14 mouse cellular contexts compared by ENCODE assay signal in the genomic region with DNA sequence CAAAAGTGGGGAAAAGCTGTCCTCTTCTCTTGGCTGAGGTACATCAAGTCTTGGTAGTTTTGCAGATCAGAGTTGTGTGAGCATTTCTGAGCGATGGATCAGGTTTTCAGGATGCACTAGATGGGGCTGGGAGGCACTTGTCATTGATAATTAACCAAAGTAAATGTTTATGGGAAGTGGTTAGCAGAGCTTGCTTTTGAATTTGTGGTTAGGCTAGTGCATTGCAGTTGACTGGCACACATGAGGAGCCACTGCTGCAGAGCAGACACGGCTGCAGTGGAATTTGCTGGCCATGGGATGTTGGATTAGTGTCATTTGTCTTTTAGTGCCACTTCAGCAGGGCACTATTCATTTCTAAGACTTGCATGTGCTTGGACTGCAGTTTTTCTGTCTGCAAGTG. TPM values are rescaled to one million over a fixed set of nuclear protein-coding genes. Genes with fewer than 3 reads are reported as not detected.
DNase-seq lines count a peak whose midpoint lies in the region; ATAC-seq and TF ChIP-seq lines count a peak whose summit lies in the region.
"Had no signal": no experiment of that assay in that cellular context is flagged by ENCODE, and none has a peak within 500 bp of the region (broad histone marks: within the 10 kb centered on the region; RNA-seq: fewer than 3 reads in every experiment).

No protein-coding gene starts in this region.

- 0 out of 2 replicates have a peak overlapping the region, but pooled peaks have one; percentile 89 for H3K4me3 ChIP-seq in hindbrain, embryonic 10.5 days
- H3K4me3 ChIP-seq in hindbrain, embryonic 11.5 days (ENCODE audit: low read depth, low read length) = no peak overlapping the region
- H3K4me3 ChIP-seq in thymus, adult 2 months (ENCODE audit: control insufficient read depth, insufficient read depth, low read length) = no peak overlapping the region
- no peak overlapping the region for H3K4me3 ChIP-seq in kidney, postnatal 0 days (replicated peaks; ENCODE audit: low read depth, low read length)
- H3K4me3 ChIP-seq: limb, embryonic 12.5 days; myocyte had no signal

- 78% methylated on average over 2 of the region's 2 CpGs for WGBS in hindbrain, embryonic 10.5 days
- 65% methylated on average over 2 of the region's 2 CpGs for WGBS in hindbrain, embryonic 11.5 days
- WGBS in thymus, adult 2 months = 9% methylated on average over 2 of the region's 2 CpGs
- 25% methylated on average over 2 of the region's 2 CpGs for WGBS in kidney, postnatal 0 days

- H3K9me3 ChIP-seq in hindbrain, embryonic 10.5 days = no peaks in the 10 kb centered on the region
- no peaks in the 10 kb centered on the region for H3K9me3 ChIP-seq in hindbrain, embryonic 11.5 days (ENCODE audit: control insufficient read depth, low read length)
- no peaks in the 10 kb centered on the region for H3K9me3 ChIP-seq in kidney, postnatal 0 days (replicated peaks; ENCODE audit: low read length)
- H3K9me3 ChIP-seq: limb, embryonic 12.5 days had no signal

- H3K9ac ChIP-seq in hindbrain, embryonic 11.5 days (ENCODE audit: low read depth, low read length) = no peak overlapping the region
- no peak overlapping the region for H3K9ac ChIP-seq in kidney, postnatal 0 days (ENCODE audit: low read depth, low read length)
- H3K9ac ChIP-seq: limb, embryonic 12.5 days had no signal

- ATAC-seq in hindbrain, embryonic 11.5 days (ENCODE audit: low FRiP score) = no peak
- ATAC-seq in kidney, postnatal 0 days (replicated peaks; ENCODE audit: low FRiP score, low read depth) = no peak

- TF ChIP-seq CTCF in thymus, adult 2 months (IDR thresholded peaks at IDR 0.05; ENCODE audit: borderline replicate concordance, control insufficient read depth, extremely low read depth, insufficient read depth, low read length, poor library complexity) = no peak
- no peak for TF ChIP-seq CTCF in kidney, postnatal 0 days (IDR thresholded peaks at IDR 0.05; ENCODE audit: low read depth)

- TF ChIP-seq POLR2A in thymus, adult 2 months (IDR thresholded peaks at IDR 0.05; ENCODE audit: control insufficient read depth, extremely low read depth, insufficient read depth, low read length, poor library complexity) = no peak

- H3K27me3 ChIP-seq in hindbrain, embryonic 10.5 days (ENCODE audit: insufficient read depth, poor library complexity, severe bottlenecking) = peaks cover 5% of the 10 kb centered on the region
- H3K27me3 ChIP-seq in hindbrain, embryonic 11.5 days (ENCODE audit: control insufficient read depth, insufficient read depth, low read length) = no peaks in the 10 kb centered on the region
- H3K27me3 ChIP-seq in thymus, adult 2 months (ENCODE audit: control insufficient read depth, insufficient read depth, low read length) = no peaks in the 10 kb centered on the region
- H3K27me3 ChIP-seq in kidney, postnatal 0 days (ENCODE audit: insufficient read depth, low read length) = no peaks in the 10 kb centered on the region

- no peak overlapping the region for H3K27ac ChIP-seq in hindbrain, embryonic 10.5 days
- no peak overlapping the region for H3K27ac ChIP-seq in hindbrain, embryonic 11.5 days (ENCODE audit: low read depth, low read length)
- 0 out of 2 replicates have a peak overlapping the region, but pooled peaks have one; percentile 7 for H3K27ac ChIP-seq in thymus, adult 2 months (ENCODE audit: control insufficient read depth, insufficient read depth, low read length)
- H3K27ac ChIP-seq in kidney, postnatal 0 days = no peak overlapping the region
- H3K27ac ChIP-seq: limb, embryonic 12.5 days had no signal

- DNase-seq in hindbrain, embryonic 10.5 days (ENCODE audit: low spot score) = no peak
- no peak for DNase-seq in hindbrain, embryonic 11.5 days (ENCODE audit: low spot score)
- DNase-seq in thymus, adult 2 months = no peak
- DNase-seq in thymus, postnatal 0 days (ENCODE audit: low spot score) = no peak
- no peak for DNase-seq in kidney, postnatal 0 days (ENCODE audit: low spot score)
- no peak for DNase-seq in adrenal gland, adult 2 months
- no peak for DNase-seq in ovary, postnatal 10 days (ENCODE audit: low spot score)
- no peak for DNase-seq in heart, postnatal 4 days
- DNase-seq: adrenal gland, adult 8-10 months; cerebellum, adult 11-12 months; heart, adult 18-20 months; thymus, postnatal 14 days had no signal

- peaks cover 69% of the 10 kb centered on the region for H3K4me1 ChIP-seq in hindbrain, embryonic 10.5 days (replicated peaks)
- H3K4me1 ChIP-seq in hindbrain, embryonic 11.5 days (replicated peaks; ENCODE audit: control insufficient read depth, insufficient read depth, low read length) = peaks cover 8% of the 10 kb centered on the region; the same call in 1 of the 2 replicates
- H3K4me1 ChIP-seq in thymus, adult 2 months (replicated peaks; ENCODE audit: control insufficient read depth, insufficient read depth, low read length) = peaks cover 20% of the 10 kb centered on the region
- peaks cover 52% of the 10 kb centered on the region for H3K4me1 ChIP-seq in kidney, postnatal 0 days (replicated peaks; ENCODE audit: insufficient read depth, low read length)

- H3K36me3 ChIP-seq in hindbrain, embryonic 10.5 days = peaks cover 30% of the 10 kb centered on the region
- no peaks in the 10 kb centered on the region for H3K36me3 ChIP-seq in hindbrain, embryonic 11.5 days (ENCODE audit: control insufficient read depth, insufficient read depth, low read length)
- no peaks in the 10 kb centered on the region for H3K36me3 ChIP-seq in thymus, adult 2 months (ENCODE audit: control insufficient read depth, insufficient read depth, low read length)
- no peaks in the 10 kb centered on the region for H3K36me3 ChIP-seq in kidney, postnatal 0 days (ENCODE audit: insufficient read depth, low read length)

- no peak overlapping the region for H3K4me2 ChIP-seq in hindbrain, embryonic 11.5 days (replicated peaks; ENCODE audit: low read depth, low read length)
- peak overlapping the region; percentile 26 for H3K4me2 ChIP-seq in kidney, postnatal 0 days (ENCODE audit: low read length)

RNA-seq across cellular contexts. Expression of a gene that starts 3.5 kb away (rescaled TPM):
- polyA plus RNA-seq in hindbrain, embryonic 10.5 days (2016; fragmentation: Nextera tagmentation; extraction: Ambion mirVana) = 1.7 and 3.2 TPM in 2 replicates
- 11.8 and 11.9 TPM in 2 replicates for polyA plus RNA-seq in hindbrain, embryonic 11.5 days (2014; fragmentation: Nextera tagmentation; extraction: Ambion mirVana)
- polyA plus RNA-seq in thymus, adult 2 months (2012; rRNA removed) = 89.2 and 103 TPM in 2 replicates
- not detected in 2 replicates for polyA plus RNA-seq in thymus, postnatal 0 days (2015; fragmentation: Nextera tagmentation; extraction: Ambion mirVana)
- polyA plus RNA-seq in kidney, postnatal 0 days (2015; fragmentation: Nextera tagmentation; extraction: Ambion mirVana) = not detected in 2 replicates
- 1 to 10 TPM; 5.9 to 9.9 TPM for total RNA-seq in adrenal gland, adult 2 months (2021)
- polyA plus RNA-seq in adrenal gland, adult 2 months (2012; rRNA removed) = 43.6 and 50.1 TPM in 2 replicates
- total RNA-seq in heart, postnatal 4 days (2021) = 1 to 10 TPM in 1 of 2 experiments, not detected in 1; 5.8 TPM
- polyA plus RNA-seq: limb, embryonic 12.5 days had no signal

RNA-seq across cellular contexts. Expression of a gene that starts 4.0 kb away (rescaled TPM):
- 182 and 219 TPM in 2 replicates for polyA plus RNA-seq in hindbrain, embryonic 10.5 days (2016; fragmentation: Nextera tagmentation; extraction: Ambion mirVana)
- 130 and 136 TPM in 2 replicates for polyA plus RNA-seq in hindbrain, embryonic 11.5 days (2014; fragmentation: Nextera tagmentation; extraction: Ambion mirVana)
- polyA plus RNA-seq in thymus, adult 2 months (2012; rRNA removed) = 126 and 149 TPM in 2 replicates
- 76.1 and 77.7 TPM in 2 replicates for polyA plus RNA-seq in thymus, postnatal 0 days (2015; fragmentation: Nextera tagmentation; extraction: Ambion mirVana)
- 93.5 and 97.5 TPM in 2 replicates for polyA plus RNA-seq in kidney, postnatal 0 days (2015; fragmentation: Nextera tagmentation; extraction: Ambion mirVana)
- 100 to 1,000 TPM in 1 of 2 experiments, 10 to 100 TPM in 1; 93.9 to 133 TPM for total RNA-seq in adrenal gland, adult 2 months (2021)
- polyA plus RNA-seq in adrenal gland, adult 2 months (2012; rRNA removed) = 64.7 and 96.5 TPM in 2 replicates
- 10 to 100 TPM; 80.8 to 86.6 TPM for total RNA-seq in heart, postnatal 4 days (2021)

RNA-seq across cellular contexts. Expression of a gene that starts 52.1 kb away (rescaled TPM):
- polyA plus RNA-seq in hindbrain, embryonic 10.5 days (2016; fragmentation: Nextera tagmentation; extraction: Ambion mirVana) = 10.7 and 11.9 TPM in 2 replicates
- 9.2 and 9.3 TPM in 2 replicates for polyA plus RNA-seq in hindbrain, embryonic 11.5 days (2014; fragmentation: Nextera tagmentation; extraction: Ambion mirVana)
- polyA plus RNA-seq in thymus, adult 2 months (2012; rRNA removed) = 41.8 and 51.0 TPM in 2 replicates
- polyA plus RNA-seq in thymus, postnatal 0 days (2015; fragmentation: Nextera tagmentation; extraction: Ambion mirVana) = 19.1 and 20.5 TPM in 2 replicates
- polyA plus RNA-seq in kidney, postnatal 0 days (2015; fragmentation: Nextera tagmentation; extraction: Ambion mirVana) = 22.1 and 22.5 TPM in 2 replicates
- 10 to 100 TPM in 1 of 2 experiments, 1 to 10 TPM in 1; 4.3 to 11.3 TPM for total RNA-seq in adrenal gland, adult 2 months (2021)
- polyA plus RNA-seq in adrenal gland, adult 2 months (2012; rRNA removed) = 19.8 and 25.5 TPM in 2 replicates
- 1 to 10 TPM; 4.7 to 4.8 TPM for total RNA-seq in heart, postnatal 4 days (2021)
